Mouse (Mus musculus) myocyte (in vitro differentiated cells): ENCODE results near the gene Borcs6. TPM values are rescaled to one million over a fixed set of nuclear protein-coding genes. Genes with fewer than 3 reads are reported as not detected.

Experiments used
- H3K27me3 ChIP-seq: one replicate; pipeline ENCODE4 v1.6.1; 2011; ENCODE audit not compliant: control insufficient read depth, insufficient read depth, insufficient read length
- H3K36me3 ChIP-seq: one replicate; pipeline ENCODE4 v1.6.1; 2011; ENCODE audit not compliant: control insufficient read depth, insufficient read depth
- H3K4me2 ChIP-seq: one replicate; pipeline ENCODE4 v1.6.1; 2011; ENCODE audit warnings: low read depth, control low read depth
- H3K4me3 ChIP-seq: one replicate; pipeline ENCODE4 v1.5.1; 2011; ENCODE audit warnings: mild to moderate bottlenecking, control low read depth, moderate library complexity
- H3K79me2 ChIP-seq: one replicate; pipeline ENCODE4 v1.6.1; 2011; ENCODE audit not compliant: control insufficient read depth, insufficient read depth
- H3ac ChIP-seq: one replicate; pipeline ENCODE4 v1.6.1; 2011; ENCODE audit not compliant: control insufficient read depth, insufficient read length
- CEBPB ChIP-seq: IDR thresholded peaks from 2 replicates; pipeline ENCODE4 v1.6.1; 2011; ENCODE audit warnings: mild to moderate bottlenecking, moderate library complexity; ENCODE audit not compliant: poor library complexity, insufficient read depth, severe bottlenecking
- E2F4 ChIP-seq: IDR thresholded peaks from one replicate; pipeline ENCODE4 v1.6.1; 2011; ENCODE audit warnings: mild to moderate bottlenecking, control low read depth, moderate library complexity; ENCODE audit not compliant: insufficient read depth
- MAX ChIP-seq: IDR thresholded peaks from one replicate; pipeline ENCODE4 v1.6.1; 2011; ENCODE audit warnings: low read depth, mild to moderate bottlenecking, control low read depth
- MYOD1 ChIP-seq, 3 experiments: IDR thresholded peaks; one replicate each; pipeline ENCODE4 v1.6.1; 2011; ENCODE audit warnings: control low read depth in 2 of 3, low read depth in 2 of 3, mild to moderate bottlenecking in 2 of 3, moderate library complexity in 1 of 3; ENCODE audit not compliant: insufficient read length in 2 of 3, control insufficient read depth in 1 of 3
- MYOG ChIP-seq, 3 experiments: IDR thresholded peaks; one replicate each; pipeline ENCODE4 v1.6.1; 2011; ENCODE audit warnings: control low read depth in 2 of 3, low read depth in 2 of 3, mild to moderate bottlenecking in 2 of 3; ENCODE audit not compliant: insufficient read length in 2 of 3, control insufficient read depth in 1 of 3, insufficient read depth in 1 of 3
- POLR2A ChIP-seq: IDR thresholded peaks from one replicate; pipeline ENCODE4 v1.6.1; 2011; ENCODE audit warnings: low read depth, mild to moderate bottlenecking, control low read depth, moderate library complexity; ENCODE audit not compliant: insufficient read length
- POLR2AphosphoS2 ChIP-seq: IDR thresholded peaks from one replicate; pipeline ENCODE4 v1.6.1; 2011; ENCODE audit warnings: low read depth, control low read depth; ENCODE audit not compliant: insufficient read length
- REST ChIP-seq: IDR thresholded peaks from one replicate; pipeline ENCODE4 v1.6.1; 2011; ENCODE audit warnings: mild to moderate bottlenecking, control low read depth, moderate library complexity; ENCODE audit not compliant: insufficient read depth, insufficient read length
- SRF ChIP-seq: IDR thresholded peaks from one replicate; pipeline ENCODE4 v1.6.1; 2011; ENCODE audit warnings: low read depth; ENCODE audit not compliant: control insufficient read depth, insufficient read length
- TCF12 ChIP-seq: IDR thresholded peaks from one replicate; pipeline ENCODE4 v1.6.1; 2011; ENCODE audit warnings: mild to moderate bottlenecking, control low read depth; ENCODE audit not compliant: poor library complexity, insufficient read depth, severe bottlenecking
- TCF3 ChIP-seq: IDR thresholded peaks from one replicate; pipeline ENCODE4 v1.6.1; 2011; ENCODE audit warnings: low read depth, control low read depth; ENCODE audit not compliant: insufficient read length
- USF1 ChIP-seq: IDR thresholded peaks from one replicate; pipeline ENCODE4 v1.6.1; 2011; ENCODE audit warnings: low read depth, mild to moderate bottlenecking, control low read depth, moderate library complexity
- polyA plus RNA-seq: library from polyadenylated mRNA; unstranded; fragments of >200 nt; fragmentation: generic; extraction: Trizol; gene quantifications from one replicate; pipeline ENCODE4 v1.2.1, GENCODE M21; 2012; ENCODE audit warnings: missing spikeins

Gene Borcs6
- polyA plus RNA-seq, 1 experiment, result 27.2 TPM

DNA sequence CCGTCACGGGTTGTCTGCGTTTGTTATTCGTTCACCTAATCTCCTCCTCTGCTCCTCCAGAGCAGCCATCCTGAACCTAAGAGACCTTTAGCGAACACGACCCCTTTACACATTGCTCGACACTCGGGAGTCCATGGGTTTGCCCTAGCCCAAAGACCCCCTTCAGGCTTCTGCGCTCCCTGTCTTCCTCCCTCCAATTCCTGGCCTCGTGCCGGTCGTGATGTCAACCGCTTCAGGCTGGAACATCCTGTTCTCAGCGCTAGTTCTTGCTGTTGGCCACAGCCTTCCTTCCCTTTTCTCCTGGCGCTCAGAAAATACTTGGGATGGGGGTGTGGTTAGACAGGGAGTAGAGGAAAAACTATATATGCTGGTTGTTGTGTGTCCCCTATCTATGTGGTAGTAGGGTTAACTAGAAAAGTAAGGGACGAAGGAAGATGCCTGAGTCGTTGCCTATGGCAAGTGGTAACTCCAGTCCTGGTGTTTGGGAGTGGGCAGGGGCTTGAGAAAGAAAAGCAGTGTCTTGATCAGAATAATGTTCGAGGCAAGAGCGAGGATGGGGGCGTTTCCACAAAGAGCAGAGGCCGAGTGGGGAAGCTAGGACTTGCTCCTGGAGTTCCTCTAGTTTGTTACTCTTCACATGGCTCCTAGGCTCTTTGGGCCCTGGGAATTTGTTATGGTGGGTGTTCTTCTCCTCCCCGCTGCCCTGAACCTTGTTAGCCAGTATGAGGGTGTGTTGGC lies 39.8 kb downstream of the Borcs6 start:
- Histone ChIP-seq H3K4me2 (peak overlapping the region; percentile 99), H3K36me3 (peaks cover 24% of the 10 kb centered on the region), H3ac (peak overlapping the region; percentile 5), H3K79me2 (peaks cover 10% of the 10 kb centered on the region), H3K27me3 (no peaks in the 10 kb centered on the region), H3K4me3 (peak overlapping the region; percentile 40)
- TF ChIP-seq E2F4 (no peak), TCF3 (no peak), USF1 (no peak), SRF (no peak), MYOG (IDR thresholded peaks at IDR 0.05; ENCODE audit: control insufficient read depth in 1 of 3, insufficient read depth in 1 of 3, insufficient read length in 2 of 3, low read depth in 2 of 3) (no peak), REST (no peak), MAX (no peak), POLR2A (no peak), CEBPB (no peak), TCF12 (no peak), MYOD1 (IDR thresholded peaks at IDR 0.05; ENCODE audit: control insufficient read depth in 1 of 3, insufficient read length in 2 of 3, low read depth in 2 of 3) (no peak), POLR2AphosphoS2 (no peak)

DNA sequence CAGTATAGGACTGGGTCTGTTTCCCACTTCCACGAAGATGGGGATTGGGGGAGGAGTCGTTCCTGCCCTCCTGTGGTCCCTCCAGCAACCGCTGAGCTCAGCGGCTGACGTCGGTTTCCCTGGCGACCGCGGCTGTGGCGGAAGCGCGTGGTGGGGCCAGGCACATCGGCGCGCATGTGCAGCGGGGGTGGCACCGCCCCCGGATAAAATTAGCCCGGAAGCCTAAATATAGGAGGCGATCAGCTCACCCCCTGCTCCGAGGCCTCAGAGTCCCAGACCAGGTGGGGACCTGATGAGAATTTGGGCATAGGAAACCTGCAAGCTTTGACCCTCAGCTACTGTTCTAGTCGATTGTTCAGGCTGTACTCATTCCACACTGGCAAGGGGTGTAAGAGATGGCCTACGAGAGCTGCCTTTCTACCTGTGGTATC lies 40.4 kb downstream of the Borcs6 start:
- H3ac ChIP-seq, result no peak overlapping the region
- H3K36me3 ChIP-seq, result peaks cover 30% of the 10 kb centered on the region
- H3K4me3 ChIP-seq, result peak overlapping the region; percentile 40
- no peaks in the 10 kb centered on the region for H3K27me3 ChIP-seq
- peaks cover 10% of the 10 kb centered on the region for H3K79me2 ChIP-seq
- TF ChIP-seq MYOG (IDR thresholded peaks at IDR 0.05; ENCODE audit: control insufficient read depth in 1 of 3, insufficient read depth in 1 of 3, insufficient read length in 2 of 3, low read depth in 2 of 3), result peak in 1 of 3 experiments; percentile 42
- TF ChIP-seq SRF, result peak; percentile 97
- no peak for TF ChIP-seq TCF3
- TF ChIP-seq POLR2A, result peak; percentile 40
- peak in 2 of 3 experiments; percentile 4 to 36 for TF ChIP-seq MYOD1 (IDR thresholded peaks at IDR 0.05; ENCODE audit: control insufficient read depth in 1 of 3, insufficient read length in 2 of 3, low read depth in 2 of 3)
- peak overlapping the region; percentile 99 for H3K4me2 ChIP-seq

DNA sequence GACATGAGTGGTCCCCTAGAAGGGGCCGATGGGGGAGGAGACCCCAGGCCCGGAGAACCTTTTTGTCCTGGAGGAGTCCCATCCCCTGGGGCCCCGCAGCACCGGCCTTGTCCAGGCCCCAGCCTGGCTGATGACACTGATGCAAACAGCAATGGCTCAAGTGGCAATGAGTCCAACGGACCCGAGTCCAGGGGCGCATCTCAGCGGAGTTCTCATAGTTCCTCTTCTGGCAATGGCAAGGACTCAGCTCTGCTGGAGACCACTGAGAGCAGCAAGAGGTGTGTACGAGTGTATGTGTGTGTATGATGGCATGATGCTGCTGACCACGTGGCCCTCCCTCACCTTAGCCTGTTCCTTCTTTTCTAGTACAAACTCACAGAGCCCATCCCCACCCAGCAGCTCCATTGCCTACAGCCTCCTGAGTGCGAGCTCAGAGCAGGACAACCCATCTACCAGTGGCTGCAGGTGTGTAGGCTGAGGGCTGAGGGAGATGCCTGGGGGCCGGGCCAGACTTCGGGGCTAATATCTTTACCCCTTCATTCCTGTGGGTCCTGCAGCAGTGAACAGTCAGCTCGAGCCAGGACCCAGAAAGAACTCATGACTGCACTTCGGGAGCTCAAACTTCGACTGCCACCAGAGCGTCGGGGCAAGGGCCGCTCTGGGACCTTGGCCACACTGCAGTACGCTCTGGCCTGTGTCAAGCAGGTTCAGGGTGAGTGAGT lies 41.3 kb downstream of the Borcs6 start:
- peaks cover 34% of the 10 kb centered on the region for H3K36me3 ChIP-seq
- H3K4me2 ChIP-seq, result peak overlapping the region; percentile 99
- no peaks in the 10 kb centered on the region for H3K27me3 ChIP-seq
- no peak overlapping the region for H3ac ChIP-seq
- peaks cover 10% of the 10 kb centered on the region for H3K79me2 ChIP-seq
- TF ChIP-seq MAX (no peak), MYOD1 (IDR thresholded peaks at IDR 0.05; ENCODE audit: control insufficient read depth in 1 of 3, insufficient read length in 2 of 3, low read depth in 2 of 3) (no peak), E2F4 (no peak), SRF (no peak), TCF3 (no peak), USF1 (no peak), CEBPB (no peak), MYOG (IDR thresholded peaks at IDR 0.05; ENCODE audit: control insufficient read depth in 1 of 3, insufficient read depth in 1 of 3, insufficient read length in 2 of 3, low read depth in 2 of 3) (no peak)
- H3K4me3 ChIP-seq, result peak overlapping the region; percentile 40

DNA sequence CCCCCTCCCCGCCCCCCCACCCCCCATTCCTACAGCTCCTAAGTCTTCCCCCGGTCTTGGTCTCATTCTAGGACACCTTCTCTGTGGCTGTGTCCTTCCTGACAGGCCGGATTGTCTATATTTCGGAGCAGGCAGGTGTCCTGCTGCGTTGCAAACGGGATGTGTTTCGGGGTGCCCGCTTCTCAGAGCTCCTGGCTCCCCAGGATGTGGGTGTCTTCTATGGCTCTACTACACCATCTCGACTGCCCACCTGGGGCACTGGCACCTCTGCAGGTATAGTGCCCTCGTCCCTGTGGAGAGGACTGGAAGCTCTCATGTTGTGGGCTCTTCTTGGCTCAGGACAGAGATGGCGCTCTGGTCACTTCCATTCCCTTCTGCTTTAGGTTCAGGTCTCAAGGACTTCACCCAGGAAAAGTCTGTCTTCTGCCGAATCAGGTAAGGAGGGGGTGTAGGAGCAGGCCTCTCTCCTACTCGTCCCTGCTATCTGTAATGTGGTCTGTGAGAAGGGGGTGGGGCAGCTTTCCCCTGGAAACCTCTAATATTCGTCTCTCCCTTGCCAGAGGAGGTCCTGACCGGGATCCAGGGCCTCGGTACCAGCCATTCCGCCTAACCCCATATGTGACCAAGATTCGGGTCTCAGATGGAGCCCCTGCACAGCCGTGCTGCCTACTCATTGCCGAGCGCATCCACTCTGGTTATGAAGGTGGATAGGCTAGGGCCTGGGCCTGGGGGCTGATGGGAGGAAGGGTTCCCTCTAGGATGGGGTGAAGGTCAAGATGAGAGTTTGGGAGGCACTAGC lies 42.3 kb downstream of the Borcs6 start:
- Histone ChIP-seq H3K79me2 (peaks cover 10% of the 10 kb centered on the region), H3K4me2 (peak overlapping the region; percentile 30), H3K27me3 (no peaks in the 10 kb centered on the region), H3ac (no peak overlapping the region), H3K36me3 (peaks cover 34% of the 10 kb centered on the region), H3K4me3 (no peak overlapping the region)
- TF ChIP-seq MYOD1 (IDR thresholded peaks at IDR 0.05; ENCODE audit: control insufficient read depth in 1 of 3, insufficient read length in 2 of 3, low read depth in 2 of 3) (no peak), MYOG (IDR thresholded peaks at IDR 0.05; ENCODE audit: control insufficient read depth in 1 of 3, insufficient read depth in 1 of 3, insufficient read length in 2 of 3, low read depth in 2 of 3) (no peak), REST (no peak), E2F4 (no peak), USF1 (no peak), TCF12 (no peak), POLR2AphosphoS2 (no peak), CEBPB (no peak)
